Mouse (Mus musculus): ENCODE results near the gene Pcbp2. TPM values are rescaled to one million over a fixed set of nuclear protein-coding genes. Genes with fewer than 3 reads are reported as not detected.

The Pcbp2 gene
- polyA plus RNA-seq, 1 experiment: 539 TPM

- Histone ChIP-seq H3K4me3 (replicated peaks; ENCODE audit: insufficient read depth, low read depth, low read length) (no peak overlapping the region), H3K27ac (ENCODE audit: insufficient read depth, low read length) (peak overlapping the region; percentile 62; the same call in 1 of the 2 replicates), H3K27me3 (ENCODE audit: control insufficient read depth, insufficient read depth, low read length) (no peaks in the 10 kb centered on the region), H3K4me1 (ENCODE audit: control insufficient read depth, insufficient read depth, low read length) (peaks cover 26% of the 10 kb centered on the region)
- no peak for TF ChIP-seq CTCF (IDR thresholded peaks at IDR 0.05; ENCODE audit: borderline replicate concordance, insufficient read depth, low read depth, low read length)
- no peak for TF ChIP-seq POLR2A (IDR thresholded peaks at IDR 0.05; ENCODE audit: borderline replicate concordance, insufficient read depth, low read length)
- peak in 1 of 2 experiments; percentile 23 for DNase-seq
- WGBS: 74% methylated on average over 4 of the region's 4 CpGs
These were observed 51.1 kb downstream of the Pcbp2 start for GRCm38 (mm10) chr15:102521480-102521879.

- no peak for TF ChIP-seq POLR2A (IDR thresholded peaks at IDR 0.05; ENCODE audit: borderline replicate concordance, insufficient read depth, low read length)
- peak; percentile 87 for TF ChIP-seq CTCF (IDR thresholded peaks at IDR 0.05; ENCODE audit: borderline replicate concordance, insufficient read depth, low read depth, low read length)
- H3K27ac ChIP-seq (ENCODE audit: insufficient read depth, low read length): peak within 1 kb of the TSS; percentile 36
- no peak within 1 kb of the TSS for H3K4me3 ChIP-seq (replicated peaks; ENCODE audit: insufficient read depth, low read depth, low read length)
- DNase-seq: peak; percentile 84 to 89
- WGBS: 4% methylated on average over 3 of the region's 3 CpGs
- H3K27me3 ChIP-seq (ENCODE audit: control insufficient read depth, insufficient read depth, low read length): no peaks in the 10 kb centered on the region
- peaks cover 30% of the 10 kb centered on the region for H3K4me1 ChIP-seq (ENCODE audit: control insufficient read depth, insufficient read depth, low read length)
These were observed 54.6 kb downstream of the Pcbp2 start, which contains the start of gene Npff for GRCm38 (mm10) chr15:102524892-102525485. Gene Npff (minus strand): TSS chr15:102524942.

GRCm38 (mm10) chr15:102526111-102527002 is 56.0 kb downstream of the Pcbp2 start:
- TF ChIP-seq CTCF (IDR thresholded peaks at IDR 0.05; ENCODE audit: borderline replicate concordance, insufficient read depth, low read depth, low read length) (no peak), POLR2A (IDR thresholded peaks at IDR 0.05; ENCODE audit: borderline replicate concordance, insufficient read depth, low read length) (no peak)
- WGBS: 69% methylated on average over 6 of the region's 6 CpGs

DNA sequence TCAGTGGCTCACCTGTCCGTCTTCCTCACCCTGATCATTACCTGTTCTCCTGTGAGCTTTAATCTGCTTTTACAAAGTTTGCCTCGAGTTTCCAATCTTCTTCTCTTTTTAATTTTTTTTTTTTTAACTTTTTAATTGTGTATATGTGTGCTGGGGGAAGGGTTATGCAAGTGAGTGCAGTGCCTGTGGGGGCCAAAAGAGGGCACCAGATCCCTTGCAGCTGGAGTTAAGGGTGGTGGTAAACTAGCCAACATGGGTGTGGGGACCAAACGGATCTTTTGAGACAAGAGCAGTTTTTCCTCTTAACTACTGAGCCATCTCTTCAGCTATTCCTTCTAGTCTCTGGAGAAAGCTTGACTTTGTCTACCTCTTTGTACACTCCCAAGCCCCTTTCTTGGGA is 57.6 kb downstream of the Pcbp2 start:
- Histone ChIP-seq H3K27me3 (ENCODE audit: control insufficient read depth, insufficient read depth, low read length) (no peaks in the 10 kb centered on the region), H3K4me3 (replicated peaks; ENCODE audit: insufficient read depth, low read depth, low read length) (no peak overlapping the region), H3K4me1 (ENCODE audit: control insufficient read depth, insufficient read depth, low read length) (peaks cover 36% of the 10 kb centered on the region), H3K27ac (ENCODE audit: insufficient read depth, low read length) (no peak overlapping the region)
- WGBS: 72% methylated on average over 3 of the region's 3 CpGs
- no peak for TF ChIP-seq POLR2A (IDR thresholded peaks at IDR 0.05; ENCODE audit: borderline replicate concordance, insufficient read depth, low read length)
- TF ChIP-seq CTCF (IDR thresholded peaks at IDR 0.05; ENCODE audit: borderline replicate concordance, insufficient read depth, low read depth, low read length): peak; percentile 61; the same call in 1 of the 2 replicates
- DNase-seq: peak in 1 of 2 experiments; percentile 24

More at GRCm38 (mm10) chr15:102526111-102527002, 56.0 kb downstream of the Pcbp2 start:
- Histone ChIP-seq H3K27me3 (ENCODE audit: control insufficient read depth, insufficient read depth, low read length) (no peaks in the 10 kb centered on the region), H3K4me1 (ENCODE audit: control insufficient read depth, insufficient read depth, low read length) (peaks cover 27% of the 10 kb centered on the region), H3K27ac (ENCODE audit: insufficient read depth, low read length) (peak overlapping the region; percentile 39; the same call in 1 of the 2 replicates), H3K4me3 (replicated peaks; ENCODE audit: insufficient read depth, low read depth, low read length) (no peak overlapping the region)
- no peak for DNase-seq

GRCm38 (mm10) chr15:102528396-102528795 is 58.1 kb downstream of the Pcbp2 start:
- no peak overlapping the region for H3K27ac ChIP-seq (ENCODE audit: insufficient read depth, low read length)
- H3K4me1 ChIP-seq (ENCODE audit: control insufficient read depth, insufficient read depth, low read length): peaks cover 41% of the 10 kb centered on the region
- H3K4me3 ChIP-seq (replicated peaks; ENCODE audit: insufficient read depth, low read depth, low read length): no peak overlapping the region
- TF ChIP-seq CTCF (IDR thresholded peaks at IDR 0.05; ENCODE audit: borderline replicate concordance, insufficient read depth, low read depth, low read length) (no peak), POLR2A (IDR thresholded peaks at IDR 0.05; ENCODE audit: borderline replicate concordance, insufficient read depth, low read length) (no peak)
- DNase-seq: peak in 1 of 2 experiments; percentile 8
- H3K27me3 ChIP-seq (ENCODE audit: control insufficient read depth, insufficient read depth, low read length): no peaks in the 10 kb centered on the region
- 100% methylated on average over 1 of the region's 1 CpGs for WGBS

DNA sequence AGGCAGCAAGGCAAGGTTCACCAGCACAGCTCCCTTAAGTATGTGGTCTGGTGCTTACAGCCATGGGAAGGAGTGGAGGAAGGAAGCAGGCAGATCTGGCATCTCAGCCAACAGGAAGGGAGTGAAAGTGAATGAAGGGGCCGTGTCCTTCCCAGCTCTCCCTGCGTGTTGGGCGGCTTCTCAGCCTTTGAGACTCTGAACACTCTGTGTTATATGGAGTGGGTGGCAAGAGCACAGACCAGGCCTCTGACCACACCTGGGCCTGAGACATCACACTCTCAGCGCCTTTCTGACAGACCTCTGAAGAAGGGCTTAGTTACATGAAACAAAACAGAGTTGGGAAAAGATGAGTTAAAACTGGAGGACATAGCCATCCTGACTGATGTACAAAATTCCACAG is 60.2 kb downstream of the Pcbp2 start:
- Histone ChIP-seq H3K4me1 (ENCODE audit: control insufficient read depth, insufficient read depth, low read length) (peaks cover 42% of the 10 kb centered on the region), H3K27me3 (ENCODE audit: control insufficient read depth, insufficient read depth, low read length) (no peaks in the 10 kb centered on the region), H3K4me3 (replicated peaks; ENCODE audit: insufficient read depth, low read depth, low read length) (no peak overlapping the region), H3K27ac (ENCODE audit: insufficient read depth, low read length) (peak overlapping the region; percentile 94)
- WGBS: 83% methylated on average over 4 of the region's 4 CpGs
- DNase-seq: peak in 1 of 2 experiments; percentile 25
- no peak for TF ChIP-seq POLR2A (IDR thresholded peaks at IDR 0.05; ENCODE audit: borderline replicate concordance, insufficient read depth, low read length)
- TF ChIP-seq CTCF (IDR thresholded peaks at IDR 0.05; ENCODE audit: borderline replicate concordance, insufficient read depth, low read depth, low read length): no peak

- Histone ChIP-seq H3K4me3 (replicated peaks; ENCODE audit: insufficient read depth, low read depth, low read length) (no peak overlapping the region), H3K27ac (ENCODE audit: insufficient read depth, low read length) (peak overlapping the region; percentile 99), H3K27me3 (ENCODE audit: control insufficient read depth, insufficient read depth, low read length) (no peaks in the 10 kb centered on the region), H3K4me1 (ENCODE audit: control insufficient read depth, insufficient read depth, low read length) (peaks cover 42% of the 10 kb centered on the region)
- no peak for TF ChIP-seq POLR2A (IDR thresholded peaks at IDR 0.05; ENCODE audit: borderline replicate concordance, insufficient read depth, low read length)
- TF ChIP-seq CTCF (IDR thresholded peaks at IDR 0.05; ENCODE audit: borderline replicate concordance, insufficient read depth, low read depth, low read length): no peak
- 80% methylated on average over 4 of the region's 4 CpGs for WGBS
- DNase-seq: peak in 1 of 2 experiments; percentile 23
These were observed 61.2 kb downstream of the Pcbp2 start for GRCm38 (mm10) chr15:102531586-102531985.
